Mouse (Mus musculus) neural tube, embryonic 11.5 days (tissue): ENCODE results near the gene Btrc. TPM values are rescaled to one million over a fixed set of nuclear protein-coding genes. Genes with fewer than 3 reads are reported as not detected.
A peak's percentile ranks its signal among the peaks of the same experiment; 100 is the strongest.
"Not testable (repeated sequence)": the region's sequence is repeated elsewhere in the genome, so short reads cannot be mapped to it uniquely, and the experiment has no call there.

Source experiments
- ATAC-seq: fragments of 200-750 bp; cut with Nextera tagmentation; 2 replicates; pipeline ENCODE4 v1.8.0; 2017; ENCODE audit warnings: moderate number of reproducible peaks, mild to moderate bottlenecking, moderate TSS enrichment, moderate library complexity; ENCODE audit not compliant: insufficient read depth, low FRiP score, low TSS enrichment
- DNase-seq: peaks from one replicate; pipeline ENCODE4 v3.0.0-alpha.2; 2015; ENCODE audit warnings: low spot score
- H3K27ac ChIP-seq: fragments of 300-500 bp; sonication (generic); 2 replicates; pipeline ENCODE4 v1.5.1; 2014; ENCODE audit warnings: low read depth, mild to moderate bottlenecking, low read length
- H3K27me3 ChIP-seq: fragments of 300-500 bp; sonication (generic); 2 replicates; pipeline ENCODE4 v1.6.1; 2014; ENCODE audit warnings: mild to moderate bottlenecking, low read length, mixed read lengths; ENCODE audit not compliant: control insufficient read depth, insufficient read depth
- H3K36me3 ChIP-seq: fragments of 300-500 bp; sonication (generic); 2 replicates; pipeline ENCODE4 v1.6.1; 2014; ENCODE audit warnings: mild to moderate bottlenecking, low read length, moderate library complexity, mixed read lengths; ENCODE audit not compliant: control insufficient read depth, insufficient read depth
- H3K4me1 ChIP-seq: fragments of 300-500 bp; sonication (generic); 2 replicates; pipeline ENCODE4 v1.6.1; 2014; ENCODE audit warnings: low read length, mixed read lengths; ENCODE audit not compliant: control insufficient read depth, insufficient read depth
- H3K4me2 ChIP-seq: fragments of 300-500 bp; sonication (generic); 2 replicates; pipeline ENCODE4 v1.6.1; 2014; ENCODE audit warnings: low read depth, mild to moderate bottlenecking, moderate library complexity
- H3K4me3 ChIP-seq: fragments of 300-500 bp; sonication (generic); 2 replicates; pipeline ENCODE4 v1.5.1; 2014; ENCODE audit warnings: low read depth, low read length
- H3K9ac ChIP-seq: fragments of 300-500 bp; sonication (generic); 2 replicates; pipeline ENCODE4 v1.6.1; 2014; ENCODE audit warnings: mild to moderate bottlenecking, low read length
- H3K9me3 ChIP-seq: fragments of 300-500 bp; sonication (generic); 2 replicates; pipeline ENCODE4 v1.6.1; 2016; ENCODE audit warnings: low read length; ENCODE audit not compliant: control insufficient read depth
- WGBS: fragments of 180-500 bp; shearing (Covaris S2); extraction: QIAGEN DNeasy Blood & Tissue Kit; methylation state at CpG from one replicate; pipeline ENCODE4 v1.1.7; 2014; 5-methylcytosine and 5-hydroxymethylcytosine counted together
- polyA plus RNA-seq: library from polyadenylated mRNA; unstranded; fragments of >200 nt; fragmentation: Nextera tagmentation; extraction: Ambion mirVana; gene quantifications from 2 replicates; pipeline ENCODE4 v1.2.1, GENCODE M21; 2014

Gene Btrc
- polyA plus RNA-seq, 1 experiment from 2014 or later, result 68.4 TPM

GRCm38 (mm10) chr19:45436019-45436418 lies 72.5 kb downstream of the Btrc start:
- H3K4me2 ChIP-seq, H3K4me1 ChIP-seq, H3K27ac ChIP-seq, H3K9me3 ChIP-seq, H3K9ac ChIP-seq, H3K36me3 ChIP-seq, H3K4me3 ChIP-seq, H3K27me3 ChIP-seq: not testable (repeated sequence)
- DNase-seq (peak; percentile 71), ATAC-seq (0 out of 2 replicates have a peak, but pooled peaks have one; percentile 48)

- Histone ChIP-seq H3K4me2 (no peak overlapping the region), H3K9ac (no peak overlapping the region), H3K9me3 (no peaks in the 10 kb centered on the region), H3K4me1 (no peaks in the 10 kb centered on the region), H3K27me3 (no peaks in the 10 kb centered on the region), H3K27ac (no peak overlapping the region), H3K4me3 (no peak overlapping the region), H3K36me3 (no peaks in the 10 kb centered on the region)
- ATAC-seq (no peak), DNase-seq (no peak)
- 86% methylated on average over 4 of the region's 4 CpGs for WGBS
Measured at GRCm38 (mm10) chr19:45437175-45437574, 73.6 kb downstream of the Btrc start.

DNA sequence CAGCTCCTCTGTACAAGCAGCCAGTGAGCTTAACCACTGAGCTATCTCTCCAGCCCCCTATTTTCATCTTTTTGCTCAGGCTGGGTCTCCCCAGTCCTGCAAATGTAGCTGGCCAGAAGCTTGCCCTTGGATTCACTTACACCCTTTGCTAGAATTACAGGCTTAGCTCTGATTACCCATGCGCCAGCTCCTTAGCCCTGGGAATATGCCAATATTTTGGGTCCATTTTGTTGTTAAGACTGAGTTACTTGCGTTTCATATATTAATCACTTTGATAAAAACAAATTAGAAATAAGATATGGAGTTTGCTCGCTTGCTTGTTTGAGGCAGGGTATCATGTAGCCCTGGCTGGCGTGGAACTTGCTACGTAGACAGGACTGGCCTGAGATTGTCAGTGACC lies 74.7 kb downstream of the Btrc start:
- no peaks in the 10 kb centered on the region for H3K9me3 ChIP-seq
- 93% methylated on average over 5 of the region's 5 CpGs for WGBS
- no peaks in the 10 kb centered on the region for H3K4me1 ChIP-seq
- H3K36me3 ChIP-seq, result no peaks in the 10 kb centered on the region
- DNase-seq, result no peak
- no peak overlapping the region for H3K9ac ChIP-seq
- ATAC-seq, result no peak
- no peaks in the 10 kb centered on the region for H3K27me3 ChIP-seq
- no peak overlapping the region for H3K4me3 ChIP-seq
- no peak overlapping the region for H3K27ac ChIP-seq
- no peak overlapping the region for H3K4me2 ChIP-seq

- no peaks in the 10 kb centered on the region for H3K4me1 ChIP-seq
- ATAC-seq, result no peak
- DNase-seq, result no peak
- H3K36me3 ChIP-seq, result no peaks in the 10 kb centered on the region
- no peaks in the 10 kb centered on the region for H3K9me3 ChIP-seq
- WGBS, result 65% methylated on average over 6 of the region's 6 CpGs
- no peak overlapping the region for H3K4me2 ChIP-seq
- H3K4me3 ChIP-seq, result no peak overlapping the region
- no peak overlapping the region for H3K27ac ChIP-seq
- no peaks in the 10 kb centered on the region for H3K27me3 ChIP-seq
- no peak overlapping the region for H3K9ac ChIP-seq
Measured at GRCm38 (mm10) chr19:45438928-45439846, 75.7 kb downstream of the Btrc start.

GRCm38 (mm10) chr19:45440554-45441175 lies 77.1 kb downstream of the Btrc start:
- WGBS, result 56% methylated on average over 10 of the region's 10 CpGs
- Histone ChIP-seq H3K27ac (no peak overlapping the region), H3K36me3 (no peaks in the 10 kb centered on the region), H3K4me3 (no peak overlapping the region), H3K4me2 (no peak overlapping the region), H3K4me1 (no peaks in the 10 kb centered on the region), H3K27me3 (0 out of 2 replicates have a peak, but pooled peaks cover 2% of the 10 kb centered on the region), H3K9ac (no peak overlapping the region), H3K9me3 (no peaks in the 10 kb centered on the region)
- no peak for ATAC-seq
- peak; percentile 19 for DNase-seq

DNA sequence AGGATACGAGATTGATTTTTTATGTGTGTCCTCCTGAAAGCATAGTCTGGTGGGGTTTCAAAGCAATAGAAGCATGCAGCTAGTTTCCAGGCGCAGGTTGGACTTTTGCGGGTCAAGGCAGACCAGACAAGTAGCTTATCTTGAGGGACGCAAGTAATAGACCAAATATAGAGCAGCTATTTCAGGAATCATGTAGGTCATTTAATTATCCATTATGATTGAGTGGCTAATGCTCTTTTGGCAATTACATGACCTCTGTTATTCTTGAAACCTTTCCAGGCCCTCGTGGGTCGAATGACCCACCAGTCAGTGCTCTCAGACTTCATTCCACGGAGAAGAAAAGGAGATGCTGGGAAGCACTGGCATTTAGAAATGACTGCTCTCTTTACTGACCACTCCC lies 78.2 kb downstream of the Btrc start:
- Histone ChIP-seq H3K4me3 (no peak overlapping the region), H3K36me3 (no peaks in the 10 kb centered on the region), H3K4me1 (peaks cover 5% of the 10 kb centered on the region; the same call in 1 of the 2 replicates), H3K27me3 (0 out of 2 replicates have a peak, but pooled peaks cover 2% of the 10 kb centered on the region), H3K4me2 (no peak overlapping the region), H3K27ac (no peak overlapping the region), H3K9ac (no peak overlapping the region), H3K9me3 (no peaks in the 10 kb centered on the region)
- WGBS, result 63% methylated on average over 7 of the region's 7 CpGs
- no peak for ATAC-seq
- DNase-seq, result no peak

- DNase-seq, result no peak
- H3K4me2 ChIP-seq, result no peak overlapping the region
- no peak for ATAC-seq
- no peaks in the 10 kb centered on the region for H3K9me3 ChIP-seq
- H3K9ac ChIP-seq, result no peak overlapping the region
- WGBS, result 71% methylated on average over 6 of the region's 6 CpGs
- peaks cover 6% of the 10 kb centered on the region; the same call in 1 of the 2 replicates for H3K4me1 ChIP-seq
- H3K27ac ChIP-seq, result no peak overlapping the region
- 0 out of 2 replicates have a peak, but pooled peaks cover 2% of the 10 kb centered on the region for H3K27me3 ChIP-seq
- no peaks in the 10 kb centered on the region for H3K36me3 ChIP-seq
- no peak overlapping the region for H3K4me3 ChIP-seq
Measured at GRCm38 (mm10) chr19:45445253-45445933, 81.9 kb downstream of the Btrc start.

DNA sequence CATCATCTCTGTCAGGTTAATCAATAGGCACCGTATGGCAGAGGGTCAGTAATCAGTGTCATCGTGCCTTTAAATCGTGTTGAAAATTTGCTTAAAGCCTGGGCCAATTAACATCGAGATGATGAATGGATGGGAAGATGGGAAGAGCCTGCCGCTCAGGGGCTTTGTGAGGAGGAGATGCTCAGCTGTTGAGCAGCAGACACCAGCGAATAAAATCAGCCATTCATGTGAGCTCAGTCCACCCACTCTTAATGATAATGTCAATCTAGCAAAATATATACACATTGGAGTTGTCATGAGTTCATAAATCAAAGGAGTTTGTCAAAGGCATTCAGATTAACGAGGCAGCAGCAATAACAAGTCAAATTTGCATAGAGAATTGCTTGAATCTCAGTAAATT lies 83.1 kb downstream of the Btrc start:
- no peak overlapping the region for H3K4me2 ChIP-seq
- H3K9ac ChIP-seq, result no peak overlapping the region
- H3K27me3 ChIP-seq, result 0 out of 2 replicates have a peak, but pooled peaks cover 2% of the 10 kb centered on the region
- ATAC-seq (no peak), DNase-seq (peak; percentile 46)
- H3K27ac ChIP-seq, result no peak overlapping the region
- WGBS, result 41% methylated on average over 7 of the region's 7 CpGs
- no peak overlapping the region for H3K4me3 ChIP-seq
- no peaks in the 10 kb centered on the region for H3K36me3 ChIP-seq
- no peaks in the 10 kb centered on the region for H3K9me3 ChIP-seq
- peaks cover 6% of the 10 kb centered on the region; the same call in 1 of the 2 replicates for H3K4me1 ChIP-seq
